Mouse (Mus musculus): ENCODE results near the gene Gpr89.

Gene Gpr89

GRCm38 (mm10) chr3:96870270-96870669 is 34.9 kb downstream of the Gpr89 start:
- no peak for DNase-seq (ENCODE audit: low spot score in 2 of 2)

GRCm38 (mm10) chr3:96869091-96869490 is 36.1 kb downstream of the Gpr89 start:
- no peak for DNase-seq (ENCODE audit: low spot score in 2 of 2)

GRCm38 (mm10) chr3:96868566-96868965 is 36.6 kb downstream of the Gpr89 start:
- no peak for DNase-seq (ENCODE audit: low spot score in 2 of 2)

- no peak for DNase-seq (ENCODE audit: low spot score in 2 of 2)
These were observed 37.3 kb downstream of the Gpr89 start for GRCm38 (mm10) chr3:96867863-96868262.

- DNase-seq (ENCODE audit: low spot score in 2 of 2) = no peak
These were observed 44.6 kb downstream of the Gpr89 start for GRCm38 (mm10) chr3:96860498-96860897.

- DNase-seq (ENCODE audit: low spot score in 2 of 2) = no peak
These were observed 49.3 kb downstream of the Gpr89 start for GRCm38 (mm10) chr3:96855833-96856232.

- DNase-seq (ENCODE audit: low spot score in 2 of 2) = no peak
These were observed 50.8 kb downstream of the Gpr89 start for GRCm38 (mm10) chr3:96854376-96854775.

GRCm38 (mm10) chr3:96852561-96852960 is 52.6 kb downstream of the Gpr89 start:
- DNase-seq (ENCODE audit: low spot score in 2 of 2) = no peak

GRCm38 (mm10) chr3:96849168-96849727 is 55.9 kb downstream of the Gpr89 start:
- DNase-seq (ENCODE audit: low spot score in 2 of 2) = no peak

GRCm38 (mm10) chr3:96848470-96848869 is 56.7 kb downstream of the Gpr89 start:
- no peak for DNase-seq (ENCODE audit: low spot score in 2 of 2)

- no peak for DNase-seq (ENCODE audit: low spot score in 2 of 2)
These were observed 57.5 kb downstream of the Gpr89 start for GRCm38 (mm10) chr3:96847661-96848060.

GRCm38 (mm10) chr3:96846985-96847384 is 58.2 kb downstream of the Gpr89 start:
- DNase-seq (ENCODE audit: low spot score in 2 of 2) = no peak

GRCm38 (mm10) chr3:96845806-96846205 is 59.3 kb downstream of the Gpr89 start:
- DNase-seq (ENCODE audit: low spot score in 2 of 2) = no peak

GRCm38 (mm10) chr3:96845191-96845590 is 60.0 kb downstream of the Gpr89 start:
- no peak for DNase-seq (ENCODE audit: low spot score in 2 of 2)

GRCm38 (mm10) chr3:96838996-96839645 is 66.0 kb downstream of the Gpr89 start:
- no peak for DNase-seq (ENCODE audit: low spot score in 2 of 2)

GRCm38 (mm10) chr3:96836414-96836813 is 68.7 kb downstream of the Gpr89 start:
- no peak for DNase-seq (ENCODE audit: low spot score in 2 of 2)

GRCm38 (mm10) chr3:96834587-96835348 is 70.4 kb downstream of the Gpr89 start:
- no peak for DNase-seq (ENCODE audit: low spot score in 2 of 2)

- no peak for DNase-seq (ENCODE audit: low spot score in 2 of 2)
These were observed 72.2 kb downstream of the Gpr89 start for GRCm38 (mm10) chr3:96832930-96833329.

GRCm38 (mm10) chr3:96829856-96830255 is 75.3 kb downstream of the Gpr89 start:
- DNase-seq (ENCODE audit: low spot score in 2 of 2) = no peak

GRCm38 (mm10) chr3:96828984-96829383 is 76.2 kb downstream of the Gpr89 start, which contains the start of the genes Pdzk1 and Cd160:
Gene Pdzk1, plus strand, starts transcription at chr3:96829284.
Gene Cd160, minus strand, starts transcription at chr3:96829351.
- no peak for DNase-seq (ENCODE audit: low spot score in 2 of 2)

- DNase-seq (ENCODE audit: low spot score in 2 of 2) = no peak
These were observed 76.8 kb downstream of the Gpr89 start for GRCm38 (mm10) chr3:96828308-96828864.

GRCm38 (mm10) chr3:96825261-96825660 is 79.9 kb downstream of the Gpr89 start:
- no peak for DNase-seq (ENCODE audit: low spot score in 2 of 2)

- DNase-seq (ENCODE audit: low spot score in 2 of 2) = no peak
These were observed 80.5 kb downstream of the Gpr89 start for GRCm38 (mm10) chr3:96824614-96825013.

Data from urinary bladder, postnatal 36 days (tissue).